Mouse (Mus musculus): ENCODE data around the gene Rpgrip1l. TPM values are rescaled to one million over a fixed set of nuclear protein-coding genes. Genes with fewer than 3 reads are reported as not detected.
A peak's percentile ranks its signal among the peaks of the same experiment; 100 is the strongest.

The Rpgrip1l gene
- polyA plus RNA-seq, 1 experiment = 8.9 TPM

- DNase-seq (ENCODE audit: low read depth) = peak; percentile 39
- no peak for TF ChIP-seq POLR2A (IDR thresholded peaks at IDR 0.05; ENCODE audit: borderline replicate concordance, extremely low read depth, insufficient read depth, insufficient read length, poor library complexity, severe bottlenecking)
- TF ChIP-seq CTCF (IDR thresholded peaks at IDR 0.05; ENCODE audit: borderline replicate concordance, extremely low read depth, insufficient read depth, insufficient read length) = no peak
Measured at GRCm38 (mm10) chr8:91350628-91351027, 37.6 kb upstream of the Rpgrip1l start.

GRCm38 (mm10) chr8:91349816-91350215, 36.8 kb upstream of the Rpgrip1l start:
- no peak for DNase-seq (ENCODE audit: low read depth)
- TF ChIP-seq CTCF (IDR thresholded peaks at IDR 0.05; ENCODE audit: borderline replicate concordance, extremely low read depth, insufficient read depth, insufficient read length) (no peak), POLR2A (IDR thresholded peaks at IDR 0.05; ENCODE audit: borderline replicate concordance, extremely low read depth, insufficient read depth, insufficient read length, poor library complexity, severe bottlenecking) (no peak)

GRCm38 (mm10) chr8:91347595-91347994, 34.5 kb upstream of the Rpgrip1l start:
- no peak for DNase-seq (ENCODE audit: low read depth)
- no peak for TF ChIP-seq POLR2A (IDR thresholded peaks at IDR 0.05; ENCODE audit: borderline replicate concordance, extremely low read depth, insufficient read depth, insufficient read length, poor library complexity, severe bottlenecking)
- TF ChIP-seq CTCF (IDR thresholded peaks at IDR 0.05; ENCODE audit: borderline replicate concordance, extremely low read depth, insufficient read depth, insufficient read length) = no peak

GRCm38 (mm10) chr8:91347146-91347545, 34.1 kb upstream of the Rpgrip1l start:
- DNase-seq (ENCODE audit: low read depth) = no peak
- TF ChIP-seq POLR2A (IDR thresholded peaks at IDR 0.05; ENCODE audit: borderline replicate concordance, extremely low read depth, insufficient read depth, insufficient read length, poor library complexity, severe bottlenecking) (no peak), CTCF (IDR thresholded peaks at IDR 0.05; ENCODE audit: borderline replicate concordance, extremely low read depth, insufficient read depth, insufficient read length) (no peak)

- TF ChIP-seq CTCF (IDR thresholded peaks at IDR 0.05; ENCODE audit: borderline replicate concordance, extremely low read depth, insufficient read depth, insufficient read length) (no peak), POLR2A (IDR thresholded peaks at IDR 0.05; ENCODE audit: borderline replicate concordance, extremely low read depth, insufficient read depth, insufficient read length, poor library complexity, severe bottlenecking) (no peak)
- no peak for DNase-seq (ENCODE audit: low read depth)
Measured at GRCm38 (mm10) chr8:91344659-91345058, 31.6 kb upstream of the Rpgrip1l start.

- DNase-seq (ENCODE audit: low read depth) = no peak
- no peak for TF ChIP-seq POLR2A (IDR thresholded peaks at IDR 0.05; ENCODE audit: borderline replicate concordance, extremely low read depth, insufficient read depth, insufficient read length, poor library complexity, severe bottlenecking)
- TF ChIP-seq CTCF (IDR thresholded peaks at IDR 0.05; ENCODE audit: borderline replicate concordance, extremely low read depth, insufficient read depth, insufficient read length) = no peak
Measured at GRCm38 (mm10) chr8:91342798-91343197, 29.7 kb upstream of the Rpgrip1l start.

- no peak for DNase-seq (ENCODE audit: low read depth)
- TF ChIP-seq CTCF (IDR thresholded peaks at IDR 0.05; ENCODE audit: borderline replicate concordance, extremely low read depth, insufficient read depth, insufficient read length) (no peak), POLR2A (IDR thresholded peaks at IDR 0.05; ENCODE audit: borderline replicate concordance, extremely low read depth, insufficient read depth, insufficient read length, poor library complexity, severe bottlenecking) (no peak)
Measured at GRCm38 (mm10) chr8:91342196-91342595, 29.1 kb upstream of the Rpgrip1l start.

- TF ChIP-seq CTCF (IDR thresholded peaks at IDR 0.05; ENCODE audit: borderline replicate concordance, extremely low read depth, insufficient read depth, insufficient read length) = no peak
- TF ChIP-seq POLR2A (IDR thresholded peaks at IDR 0.05; ENCODE audit: borderline replicate concordance, extremely low read depth, insufficient read depth, insufficient read length, poor library complexity, severe bottlenecking) = no peak
- no peak for DNase-seq (ENCODE audit: low read depth)
Measured at GRCm38 (mm10) chr8:91340746-91341145, 27.7 kb upstream of the Rpgrip1l start.

- no peak for DNase-seq (ENCODE audit: low read depth)
- TF ChIP-seq POLR2A (IDR thresholded peaks at IDR 0.05; ENCODE audit: borderline replicate concordance, extremely low read depth, insufficient read depth, insufficient read length, poor library complexity, severe bottlenecking) = no peak
- TF ChIP-seq CTCF (IDR thresholded peaks at IDR 0.05; ENCODE audit: borderline replicate concordance, extremely low read depth, insufficient read depth, insufficient read length) = no peak
Measured at GRCm38 (mm10) chr8:91339651-91340050, 26.6 kb upstream of the Rpgrip1l start.

- DNase-seq (ENCODE audit: low read depth) = no peak
- TF ChIP-seq POLR2A (IDR thresholded peaks at IDR 0.05; ENCODE audit: borderline replicate concordance, extremely low read depth, insufficient read depth, insufficient read length, poor library complexity, severe bottlenecking) (no peak), CTCF (IDR thresholded peaks at IDR 0.05; ENCODE audit: borderline replicate concordance, extremely low read depth, insufficient read depth, insufficient read length) (no peak)
Measured at GRCm38 (mm10) chr8:91338389-91339154, 25.5 kb upstream of the Rpgrip1l start.

- DNase-seq (ENCODE audit: low read depth) = no peak
- TF ChIP-seq POLR2A (IDR thresholded peaks at IDR 0.05; ENCODE audit: borderline replicate concordance, extremely low read depth, insufficient read depth, insufficient read length, poor library complexity, severe bottlenecking) = no peak
- no peak for TF ChIP-seq CTCF (IDR thresholded peaks at IDR 0.05; ENCODE audit: borderline replicate concordance, extremely low read depth, insufficient read depth, insufficient read length)
Measured at GRCm38 (mm10) chr8:91329461-91329850, 16.4 kb upstream of the Rpgrip1l start.

GRCm38 (mm10) chr8:91329056-91329455, 16.0 kb upstream of the Rpgrip1l start:
- peak; percentile 26 for DNase-seq (ENCODE audit: low read depth)
- TF ChIP-seq POLR2A (IDR thresholded peaks at IDR 0.05; ENCODE audit: borderline replicate concordance, extremely low read depth, insufficient read depth, insufficient read length, poor library complexity, severe bottlenecking) (no peak), CTCF (IDR thresholded peaks at IDR 0.05; ENCODE audit: borderline replicate concordance, extremely low read depth, insufficient read depth, insufficient read length) (no peak)

All from brain, embryonic 14.5 days (tissue).